In the genomic region with DNA sequence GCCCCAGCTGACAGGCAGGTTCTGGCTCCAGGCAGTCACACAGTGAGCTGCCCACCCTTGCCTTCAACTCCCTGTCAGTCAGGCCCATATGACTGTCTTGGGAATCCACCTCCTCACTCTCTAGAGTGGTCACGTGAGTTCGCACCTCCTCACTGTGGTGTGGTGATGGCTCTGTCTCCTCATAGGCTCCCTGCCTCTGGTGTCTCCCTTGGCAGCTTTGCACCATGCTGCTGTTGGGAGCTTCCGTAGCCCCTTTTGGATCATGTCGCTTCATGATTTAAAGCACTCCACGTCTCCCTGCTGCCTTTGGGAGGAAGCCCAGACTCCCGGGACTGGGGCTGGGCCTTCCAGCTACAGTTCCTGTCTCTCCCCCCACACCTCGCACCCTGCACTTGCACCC, we compare ENCODE assay signal across 21 mouse cellular contexts. TPM values are rescaled to one million over a fixed set of nuclear protein-coding genes. Genes with fewer than 3 reads are reported as not detected.
DNase-seq lines count a peak whose midpoint lies in the region; ATAC-seq lines count a peak whose summit lies in the region.
"Had no signal": no experiment of that assay in that cellular context is flagged by ENCODE, and none has a peak within 500 bp of the region (broad histone marks: within the 10 kb centered on the region; RNA-seq: fewer than 3 reads in every experiment).

No protein-coding gene starts in this region.

- H3K27ac ChIP-seq in kidney, embryonic 16.5 days (ENCODE audit: low read length) = no peak overlapping the region
- H3K27ac ChIP-seq in lung, embryonic 15.5 days = no peak overlapping the region
- H3K27ac ChIP-seq: embryonic facial prominence, embryonic 15.5 days; hindbrain, embryonic 12.5 days; liver, embryonic 12.5 days; neural tube, embryonic 13.5 days had no signal

- no peaks in the 10 kb centered on the region for H3K9me3 ChIP-seq in kidney, embryonic 16.5 days (ENCODE audit: low read length)
- no peaks in the 10 kb centered on the region for H3K9me3 ChIP-seq in lung, embryonic 15.5 days
- H3K9me3 ChIP-seq: embryonic facial prominence, embryonic 15.5 days; hindbrain, embryonic 12.5 days; liver, embryonic 12.5 days; neural tube, embryonic 13.5 days had no signal

- H3K4me3 ChIP-seq in kidney, embryonic 16.5 days (ENCODE audit: low read length) = no peak overlapping the region
- H3K4me3 ChIP-seq in lung, embryonic 15.5 days = no peak overlapping the region
- H3K4me3 ChIP-seq: embryonic facial prominence, embryonic 15.5 days; hindbrain, embryonic 12.5 days; liver, embryonic 12.5 days; neural tube, embryonic 13.5 days had no signal

- no peak for DNase-seq in kidney, postnatal 25 days
- no peak for DNase-seq in lung, postnatal 14 days
- peak; percentile 77 to 81 for DNase-seq in frontal cortex, adult 2 months (ENCODE audit: extremely low spot score in 1 of 2, low spot score in 1 of 2)
- peak; percentile 67 to 72 for DNase-seq in right cerebral cortex, adult 2 months (ENCODE audit: low spot score in 2 of 2)
- no peak for DNase-seq in gastrocnemius, adult 18-20 months (ENCODE audit: low spot score)
- no peak for DNase-seq in retina, embryonic 14.5 days (ENCODE audit: low spot score)
- DNase-seq: cerebellum, adult 11-12 months; heart, adult 11 months had no signal

- H3K9ac ChIP-seq in kidney, embryonic 16.5 days (replicated peaks; ENCODE audit: low read length) = no peak overlapping the region
- no peak overlapping the region for H3K9ac ChIP-seq in lung, embryonic 15.5 days
- H3K9ac ChIP-seq: embryonic facial prominence, embryonic 15.5 days; hindbrain, embryonic 12.5 days; liver, embryonic 12.5 days; neural tube, embryonic 13.5 days had no signal

- H3K36me3 ChIP-seq in kidney, embryonic 16.5 days (ENCODE audit: insufficient read depth, low read length) = no peaks in the 10 kb centered on the region
- H3K36me3 ChIP-seq in lung, embryonic 15.5 days = 0 out of 2 replicates have a peak, but pooled peaks cover 4% of the 10 kb centered on the region
- H3K36me3 ChIP-seq: embryonic facial prominence, embryonic 15.5 days; hindbrain, embryonic 12.5 days; liver, embryonic 12.5 days; neural tube, embryonic 13.5 days had no signal

- ATAC-seq in kidney, embryonic 16.5 days (ENCODE audit: low FRiP score, low TSS enrichment) = 0 out of 2 replicates have a peak, but pooled peaks have one; percentile 12
- peak; percentile 25; the same call in 1 of the 2 replicates for ATAC-seq in lung, embryonic 15.5 days (ENCODE audit: borderline replicate concordance, extremely low read depth, low FRiP score, low TSS enrichment)
- ATAC-seq: intestine, postnatal 0 days; liver, embryonic 12.5 days had no signal

- H3K4me2 ChIP-seq in kidney, embryonic 16.5 days (replicated peaks; ENCODE audit: low read depth, low read length) = no peak overlapping the region
- no peak overlapping the region for H3K4me2 ChIP-seq in lung, embryonic 15.5 days
- H3K4me2 ChIP-seq: embryonic facial prominence, embryonic 15.5 days; hindbrain, embryonic 12.5 days; liver, embryonic 12.5 days; neural tube, embryonic 13.5 days had no signal

- H3K27me3 ChIP-seq in kidney, embryonic 16.5 days (ENCODE audit: insufficient read depth, low read length) = no peaks in the 10 kb centered on the region
- H3K27me3 ChIP-seq in lung, embryonic 15.5 days = no peaks in the 10 kb centered on the region
- H3K27me3 ChIP-seq: neural tube, embryonic 13.5 days had no signal

- H3K4me1 ChIP-seq in kidney, embryonic 16.5 days (ENCODE audit: insufficient read depth, low read length) = no peaks in the 10 kb centered on the region
- peaks cover 21% of the 10 kb centered on the region; the same call in 1 of the 2 replicates for H3K4me1 ChIP-seq in lung, embryonic 15.5 days
- H3K4me1 ChIP-seq: embryonic facial prominence, embryonic 15.5 days; hindbrain, embryonic 12.5 days; liver, embryonic 12.5 days had no signal

- WGBS in kidney, embryonic 16.5 days = 34% methylated on average over 7 of the region's 7 CpGs
- WGBS in lung, embryonic 15.5 days = 37% methylated on average over 7 of the region's 7 CpGs

RNA-seq across cellular contexts. Expression of a gene that starts 9.1 kb away (rescaled TPM):
- polyA plus RNA-seq in kidney, embryonic 16.5 days (2015; fragmentation: Nextera tagmentation; extraction: Ambion mirVana) = 9.3 and 12.5 TPM in 2 replicates
- polyA plus RNA-seq in lung, embryonic 15.5 days (2015; fragmentation: Nextera tagmentation; extraction: Ambion mirVana) = 30.2 and 35.4 TPM in 2 replicates
- 1.5 and 1.8 TPM in 2 replicates for polyA plus RNA-seq in frontal cortex, adult 2 months (2012; rRNA removed)
- under 1 TPM; 0.28 to 0.41 TPM for total RNA-seq in gastrocnemius, adult 18-20 months (2021)

RNA-seq across cellular contexts. Expression of a gene that starts 26.1 kb away (rescaled TPM):
- polyA plus RNA-seq in kidney, embryonic 16.5 days (2015; fragmentation: Nextera tagmentation; extraction: Ambion mirVana) = not detected in 2 replicates
- polyA plus RNA-seq in lung, embryonic 15.5 days (2015; fragmentation: Nextera tagmentation; extraction: Ambion mirVana) = not detected in 2 replicates
- polyA plus RNA-seq in frontal cortex, adult 2 months (2012; rRNA removed) = not detected in 2 replicates
- not detected for total RNA-seq in gastrocnemius, adult 18-20 months (2021)
- total RNA-seq: adrenal gland, postnatal 4 days; left cerebral cortex, adult 8-10 months; megakaryocyte, adult 5-6 weeks had no signal
- polyA plus RNA-seq: cortical plate, adult 2 months; embryonic facial prominence, embryonic 15.5 days; heart, embryonic 16.5 days; hindbrain, embryonic 12.5 days; intestine, postnatal 0 days; liver, embryonic 12.5 days; neural tube, embryonic 13.5 days; thymus, postnatal 0 days had no signal

RNA-seq across cellular contexts. Expression of a gene that starts 29.8 kb away (rescaled TPM):
- 69.8 and 79.5 TPM in 2 replicates for polyA plus RNA-seq in kidney, embryonic 16.5 days (2015; fragmentation: Nextera tagmentation; extraction: Ambion mirVana)
- polyA plus RNA-seq in lung, embryonic 15.5 days (2015; fragmentation: Nextera tagmentation; extraction: Ambion mirVana) = 67.4 and 73.8 TPM in 2 replicates
- 57.4 and 67.1 TPM in 2 replicates for polyA plus RNA-seq in frontal cortex, adult 2 months (2012; rRNA removed)
- total RNA-seq in gastrocnemius, adult 18-20 months (2021) = 10 to 100 TPM; 11.1 to 11.7 TPM

Comparison
In these comparisons a context has a peak if more than half of its experiments do, and no peak if none do; other contexts are left out.
1. DNase-seq: peak in frontal cortex, adult 2 months (2 of 2) and right cerebral cortex, adult 2 months (2 of 2); none in kidney, postnatal 25 days (0 of 2), lung, postnatal 14 days (single experiment), gastrocnemius, adult 18-20 months (single experiment) and retina, embryonic 14.5 days (single experiment).